Mouse (Mus musculus): Measurements from ENCODE around the gene Cry1.

Cry1 gene

GRCm38 (mm10) chr10:85161745-85162351 is 23.0 kb downstream of the Cry1 start:
- DNase-seq (ENCODE audit: low read depth) = peak; percentile 75

GRCm38 (mm10) chr10:85159989-85160619 is 24.8 kb downstream of the Cry1 start:
- no peak for DNase-seq (ENCODE audit: low read depth)

GRCm38 (mm10) chr10:85157451-85157850 is 27.4 kb downstream of the Cry1 start:
- DNase-seq (ENCODE audit: low read depth) = no peak

- peak; percentile 86 for DNase-seq (ENCODE audit: low read depth)
Measured at GRCm38 (mm10) chr10:85154195-85154594, 30.7 kb downstream of the Cry1 start.

GRCm38 (mm10) chr10:85149226-85149625 is 35.6 kb downstream of the Cry1 start:
- DNase-seq (ENCODE audit: low read depth) = no peak

- DNase-seq (ENCODE audit: low read depth) = no peak
Measured at GRCm38 (mm10) chr10:85146282-85146681, 38.6 kb downstream of the Cry1 start.

- DNase-seq (ENCODE audit: low read depth) = no peak
Measured at GRCm38 (mm10) chr10:85141465-85141864, 43.4 kb downstream of the Cry1 start.

- no peak for DNase-seq (ENCODE audit: low read depth)
Measured at GRCm38 (mm10) chr10:85136573-85136972, 48.3 kb downstream of the Cry1 start.

GRCm38 (mm10) chr10:85128453-85128852 is 56.4 kb downstream of the Cry1 start:
- DNase-seq (ENCODE audit: low read depth) = peak; percentile 43

GRCm38 (mm10) chr10:85127395-85128287 is 57.2 kb downstream of the Cry1 start, which contains the start of gene Mterf2:
Gene Mterf2, minus strand, starts transcription at chr10:85128027.
- DNase-seq (ENCODE audit: low read depth) = peak; percentile 97

- no peak for DNase-seq (ENCODE audit: low read depth)
Measured at GRCm38 (mm10) chr10:85125184-85125583, 59.7 kb downstream of the Cry1 start.

GRCm38 (mm10) chr10:85114409-85114808 is 70.5 kb downstream of the Cry1 start:
- no peak for DNase-seq (ENCODE audit: low read depth)

GRCm38 (mm10) chr10:85103085-85103885 is 81.6 kb downstream of the Cry1 start:
- peak; percentile 79 for DNase-seq (ENCODE audit: low read depth)

- DNase-seq (ENCODE audit: low read depth) = peak; percentile 98
Measured at GRCm38 (mm10) chr10:85102247-85103084, 82.4 kb downstream of the Cry1 start, which contains the start of the genes Fhl4 and Tmem263. Gene Fhl4, minus strand, starts transcription at chr10:85102495. Gene Tmem263, plus strand, starts transcription at chr10:85102627.

GRCm38 (mm10) chr10:85101841-85102240 is 83.0 kb downstream of the Cry1 start:
- no peak for DNase-seq (ENCODE audit: low read depth)
